Mouse (Mus musculus) activated CD4-positive, CD25-positive, alpha-beta regulatory T cell, adult 4 months (primary cell): ENCODE measurements around the gene Kif1a. TPM values are rescaled to one million over a fixed set of nuclear protein-coding genes. Genes with fewer than 3 reads are reported as not detected.

Experiments
- polyA plus RNA-seq, 2 experiments: library from polyadenylated mRNA; unstranded; fragments of 100-300 nt; shearing (Covaris generic); gene quantifications; one replicate each; pipeline ENCODE4 v1.2.1; 2017

The Kif1a gene
- polyA plus RNA-seq, 2 experiments from 2014 or later, result not detected

Other genes starting within 250 kb of the Kif1a start
- gene Ankmy1, start 199.0 kb downstream of the Kif1a start, polyA plus RNA-seq, result 1 to 10 TPM in 1 of 2 experiments, under 1 TPM in 1; 0.47 to 1.1 TPM
- gene Dusp28, start 195.0 kb downstream of the Kif1a start, polyA plus RNA-seq, result 1 to 10 TPM; 4.3 TPM
- gene Rnpepl1, start 191.2 kb downstream of the Kif1a start, polyA plus RNA-seq, result 10 to 100 TPM; 23.3 to 25.3 TPM
- 1 to 10 TPM; 4.0 to 8.0 TPM for gene Capn10, start 167.6 kb downstream of the Kif1a start, polyA plus RNA-seq
- under 1 TPM; 0.21 to 0.61 TPM for gene Gpr35, start 151.1 kb downstream of the Kif1a start, polyA plus RNA-seq
- gene Aqp12, start 95.6 kb downstream of the Kif1a start, polyA plus RNA-seq, result not detected
- gene Agxt, start 33.3 kb upstream of the Kif1a start, polyA plus RNA-seq, result not detected
- not detected for gene 2310007B03Rik, start 59.0 kb upstream of the Kif1a start, polyA plus RNA-seq
- not detected for gene Crocc2, start 66.8 kb upstream of the Kif1a start, polyA plus RNA-seq
- gene Sned1, start 133.9 kb upstream of the Kif1a start, polyA plus RNA-seq, result under 1 TPM; 0.06 to 0.16 TPM
- gene Mterf4, start 204.0 kb upstream of the Kif1a start, polyA plus RNA-seq, result 10 to 100 TPM; 17.6 to 24.0 TPM
- gene Ppp1r7, start 240.9 kb upstream of the Kif1a start, polyA plus RNA-seq, result 10 to 100 TPM; 68.9 to 74.5 TPM
- gene Pask, start 241.5 kb upstream of the Kif1a start, polyA plus RNA-seq, result 1 to 10 TPM; 2.1 to 2.4 TPM